Mouse (Mus musculus) cerebellum, adult 2 months (tissue): ENCODE measurements at regions not wholly inside any gene's neighbourhood (a gene's known extent, or its start where the extent isn't known, plus 50 kb on each side); places are given as distances from the start of the nearest gene placed in this dataset.

ENCODE experiments used
- CTCF ChIP-seq: fragments of 200-500 bp; IDR thresholded peaks from 2 replicates; pipeline ENCODE4 v1.5.1; 2011; ENCODE audit warnings: low read depth, mild to moderate bottlenecking, control low read depth, low read length, moderate library complexity, borderline replicate concordance; ENCODE audit not compliant: insufficient read depth
- POLR2A ChIP-seq: fragments of 200-500 bp; IDR thresholded peaks from 2 replicates; pipeline ENCODE4 v1.6.1; 2011; ENCODE audit warnings: low read length, control low read depth, borderline replicate concordance; ENCODE audit not compliant: insufficient read depth

GRCm38 (mm10) chr12:90903991-90904390 is 165.8 kb upstream of the Dio2 start:
- peak; percentile 21; the same call in 1 of the 2 replicates for TF ChIP-seq CTCF
- no peak for TF ChIP-seq POLR2A
